ENCODE assay signal across 8 mouse cellular contexts in the genomic region with DNA sequence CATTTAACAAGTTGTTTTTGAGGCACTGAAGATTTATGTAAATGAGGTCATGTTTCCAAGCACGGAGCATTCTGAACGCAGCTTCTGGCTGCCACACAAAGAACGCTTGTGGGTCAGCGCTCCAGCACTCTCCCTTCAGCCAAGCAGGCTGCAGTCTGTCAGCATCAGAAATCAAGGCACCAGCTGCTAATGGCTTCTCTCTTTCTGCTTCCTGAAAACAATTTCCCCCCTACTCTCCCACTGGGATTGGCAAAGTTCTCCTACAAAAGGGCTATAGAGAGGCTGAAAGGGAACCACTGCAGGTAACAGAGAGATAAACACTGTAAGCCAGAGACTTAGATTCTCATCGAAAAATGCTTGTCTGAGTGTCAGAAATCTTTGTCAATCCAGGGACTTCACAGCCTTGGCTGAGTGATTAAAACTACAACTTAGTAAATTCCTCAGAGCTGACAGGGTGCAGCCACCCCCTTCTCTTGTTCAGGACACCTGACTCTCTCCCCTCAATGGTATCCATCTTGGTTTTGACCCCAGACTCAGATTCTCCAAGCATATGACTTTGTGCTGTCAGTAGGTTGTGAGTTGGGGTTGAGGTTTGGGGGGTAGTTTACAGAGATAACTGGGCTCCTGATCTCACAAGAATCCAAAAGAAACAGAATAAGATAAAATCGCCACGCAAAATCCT.
DNase-seq lines count a peak whose midpoint lies in the region; ATAC-seq lines count a peak whose summit lies in the region.

No protein-coding gene starts in this region.

- peak; percentile 93 for ATAC-seq in hindbrain, embryonic 16.5 days
- peak; percentile 81 for ATAC-seq in neural tube, embryonic 15.5 days (ENCODE audit: low FRiP score)

- H3K36me3 ChIP-seq in hindbrain, embryonic 16.5 days (ENCODE audit: control insufficient read depth, insufficient read depth, low read length) = no peaks in the 10 kb centered on the region
- no peaks in the 10 kb centered on the region for H3K36me3 ChIP-seq in neural tube, embryonic 15.5 days

- peak overlapping the region; percentile 14; the same call in 1 of the 2 replicates for H3K27ac ChIP-seq in hindbrain, embryonic 16.5 days (ENCODE audit: low read depth, low read length)
- H3K27ac ChIP-seq in neural tube, embryonic 15.5 days (replicated peaks) = peak overlapping the region; percentile 39

- peak; percentile 30 for DNase-seq in gastrocnemius, adult 18-20 months (ENCODE audit: low spot score)
- DNase-seq in gastrocnemius, adult 8-10 months (ENCODE audit: low spot score in 2 of 2) = no peak
- DNase-seq in cerebellum, adult 11-12 months = peak; percentile 16
- peak; percentile 40 for DNase-seq in forelimb bud, embryonic 11.5 days (ENCODE audit: low read depth, low spot score)
- DNase-seq in left cerebral cortex, postnatal 25 days (ENCODE audit: low spot score in 2 of 2) = peak; percentile 18 to 47
- DNase-seq in c-Kit-positive CD71-positive TER-119-positive erythroid progenitor cells, embryonic 14.5 days (ENCODE audit: low spot score) = no peak

- no peaks in the 10 kb centered on the region for H3K9me3 ChIP-seq in hindbrain, embryonic 16.5 days (ENCODE audit: control insufficient read depth, low read length)
- H3K9me3 ChIP-seq in neural tube, embryonic 15.5 days (replicated peaks) = no peaks in the 10 kb centered on the region

- no peaks in the 10 kb centered on the region for H3K27me3 ChIP-seq in hindbrain, embryonic 16.5 days (replicated peaks; ENCODE audit: control insufficient read depth, insufficient read depth, low read length)
- no peaks in the 10 kb centered on the region for H3K27me3 ChIP-seq in neural tube, embryonic 15.5 days (replicated peaks)

- no peak overlapping the region for H3K9ac ChIP-seq in hindbrain, embryonic 16.5 days (ENCODE audit: low read depth, low read length)
- no peak overlapping the region for H3K9ac ChIP-seq in neural tube, embryonic 15.5 days (replicated peaks)

- peaks cover 3% of the 10 kb centered on the region; the same call in 1 of the 2 replicates for H3K4me1 ChIP-seq in hindbrain, embryonic 16.5 days (ENCODE audit: control insufficient read depth, insufficient read depth, low read depth, low read length)
- peaks cover 11% of the 10 kb centered on the region for H3K4me1 ChIP-seq in neural tube, embryonic 15.5 days

- no peak overlapping the region for H3K4me3 ChIP-seq in hindbrain, embryonic 16.5 days (ENCODE audit: low read length)
- H3K4me3 ChIP-seq in neural tube, embryonic 15.5 days (replicated peaks) = no peak overlapping the region

- WGBS in hindbrain, embryonic 16.5 days = 33% methylated on average over 7 of the region's 7 CpGs
- WGBS in neural tube, embryonic 15.5 days = 33% methylated on average over 7 of the region's 7 CpGs

- no peak overlapping the region for H3K4me2 ChIP-seq in hindbrain, embryonic 16.5 days (ENCODE audit: low read length)
- H3K4me2 ChIP-seq in neural tube, embryonic 15.5 days = no peak overlapping the region

- intact Hi-C loops in left cerebral cortex, postnatal 25 days (cut with DNase I) = loop anchor here (5.0 kb wide), 1 partner anchor 74 kb away; no protein-coding TSS in a partner anchor

Comparison
In these comparisons a context has a peak if more than half of its experiments do, and no peak if none do; other contexts are left out.
1. DNase-seq: peak in gastrocnemius, adult 18-20 months (single experiment), cerebellum, adult 11-12 months (single experiment), forelimb bud, embryonic 11.5 days (single experiment) and left cerebral cortex, postnatal 25 days (2 of 2); none in gastrocnemius, adult 8-10 months (0 of 2) and c-Kit-positive CD71-positive TER-119-positive erythroid progenitor cells, embryonic 14.5 days (single experiment).